Mouse (Mus musculus) liver, adult (tissue): Measurements from ENCODE around the gene Plekhd1.

Source experiments
- GATA4 ChIP-seq: IDR thresholded peaks from 2 replicates; pipeline ENCODE4 v1.6.1; 2014; ENCODE audit warnings: mild to moderate bottlenecking, low read length; ENCODE audit not compliant: insufficient replicate concordance

The Plekhd1 gene

GRCm38 (mm10) chr12:80692269-80692972, at the start of gene Plekhd1:
Gene Plekhd1, plus strand, starts transcription at chr12:80692591.
- no peak for TF ChIP-seq GATA4

GRCm38 (mm10) chr12:80642725-80643692, 49.4 kb upstream of the Plekhd1 start:
- no peak for TF ChIP-seq GATA4

GRCm38 (mm10) chr12:80643693-80644505, 48.5 kb upstream of the Plekhd1 start, which contains the start of the genes Slc39a9 and Erh:
Gene Slc39a9, plus strand, starts transcription at chr12:80643883.
Gene Erh, minus strand, starts transcription at chr12:80644341.
- no peak for TF ChIP-seq GATA4

GRCm38 (mm10) chr12:80644506-80644868, 47.9 kb upstream of the Plekhd1 start:
- no peak for TF ChIP-seq GATA4

GRCm38 (mm10) chr12:80646377-80646776, 46.0 kb upstream of the Plekhd1 start:
- TF ChIP-seq GATA4 = no peak

GRCm38 (mm10) chr12:80653951-80654658, 38.3 kb upstream of the Plekhd1 start:
- no peak for TF ChIP-seq GATA4

- no peak for TF ChIP-seq GATA4
Measured at GRCm38 (mm10) chr12:80654659-80655025, 37.7 kb upstream of the Plekhd1 start.

GRCm38 (mm10) chr12:80658661-80659060, 33.7 kb upstream of the Plekhd1 start:
- no peak for TF ChIP-seq GATA4

- TF ChIP-seq GATA4 = no peak
Measured at GRCm38 (mm10) chr12:80662322-80662721, 30.1 kb upstream of the Plekhd1 start.

- no peak for TF ChIP-seq GATA4
Measured at GRCm38 (mm10) chr12:80663935-80664334, 28.5 kb upstream of the Plekhd1 start.

GRCm38 (mm10) chr12:80668391-80668790, 24.0 kb upstream of the Plekhd1 start:
- TF ChIP-seq GATA4 = peak; percentile 73; the same call in 1 of the 2 replicates

- no peak for TF ChIP-seq GATA4
Measured at GRCm38 (mm10) chr12:80673170-80673569, 19.2 kb upstream of the Plekhd1 start.

- no peak for TF ChIP-seq GATA4
Measured at GRCm38 (mm10) chr12:80681340-80681739, 11.1 kb upstream of the Plekhd1 start.

- no peak for TF ChIP-seq GATA4
Measured at GRCm38 (mm10) chr12:80683554-80683953, 8.8 kb upstream of the Plekhd1 start.

- TF ChIP-seq GATA4 = no peak
Measured at GRCm38 (mm10) chr12:80684316-80684715, 8.1 kb upstream of the Plekhd1 start.

- TF ChIP-seq GATA4 = no peak
Measured at GRCm38 (mm10) chr12:80687788-80688211, 4.6 kb upstream of the Plekhd1 start.
